12 mouse cellular contexts compared by ENCODE assay signal in the genomic region with DNA sequence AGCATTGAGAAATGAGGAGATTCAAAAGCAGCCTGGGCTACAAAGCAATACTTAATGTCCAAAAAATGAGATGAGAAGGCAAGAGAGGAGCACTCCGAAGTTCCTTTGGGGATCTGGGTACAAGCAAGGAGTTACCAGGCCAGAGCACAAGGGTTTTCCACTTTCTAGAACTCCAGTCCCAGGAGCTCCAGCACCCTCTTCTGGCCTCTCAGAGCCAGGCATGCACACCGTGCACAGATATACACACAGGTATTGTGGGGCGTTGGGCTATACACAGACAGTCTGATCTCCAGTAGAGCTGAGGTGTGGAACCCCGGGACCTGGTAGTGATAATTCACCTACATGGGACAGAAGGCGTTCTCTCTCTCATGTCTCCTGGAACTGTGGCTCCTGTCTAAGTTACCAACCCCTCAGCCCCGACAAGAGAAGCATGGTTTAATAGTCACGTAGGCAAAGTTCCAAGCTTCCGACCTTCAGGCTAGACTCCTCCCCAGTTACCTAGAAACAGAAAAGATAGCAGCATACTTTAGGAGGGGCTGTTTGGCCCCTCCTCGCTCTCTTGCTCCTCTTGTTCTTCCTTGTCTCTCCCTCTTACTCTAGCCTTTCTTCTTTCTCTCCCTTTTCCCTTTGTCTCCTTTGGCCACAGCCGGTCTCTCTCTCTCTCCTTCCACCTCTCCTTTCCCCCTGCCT. TPM values are rescaled to one million over a fixed set of nuclear protein-coding genes. Genes with fewer than 3 reads are reported as not detected.
DNase-seq lines count a peak whose midpoint lies in the region; ATAC-seq and TF ChIP-seq lines count a peak whose summit lies in the region.
"Had no signal": no experiment of that assay in that cellular context is flagged by ENCODE, and none has a peak within 500 bp of the region (broad histone marks: within the 10 kb centered on the region; RNA-seq: fewer than 3 reads in every experiment).

No protein-coding gene starts in this region.

- H3K27me3 ChIP-seq in intestine, embryonic 15.5 days (replicated peaks), result no peaks in the 10 kb centered on the region
- H3K27me3 ChIP-seq: embryonic facial prominence, embryonic 13.5 days; heart, embryonic 13.5 days had no signal

- no peak overlapping the region; the same call in 1 of the 2 replicates for H3K9ac ChIP-seq in ES-E14 (ENCODE audit: insufficient read depth, low read depth, low read length, poor library complexity, severe bottlenecking)
- H3K9ac ChIP-seq in intestine, embryonic 15.5 days, result no peak overlapping the region
- H3K9ac ChIP-seq: embryonic facial prominence, embryonic 13.5 days; heart, embryonic 13.5 days had no signal

- H3K27ac ChIP-seq in ES-E14 (ENCODE audit: insufficient read depth, low read depth, low read length, poor library complexity, severe bottlenecking), result no peak overlapping the region
- H3K27ac ChIP-seq in intestine, embryonic 15.5 days, result no peak overlapping the region
- H3K27ac ChIP-seq: embryonic facial prominence, embryonic 13.5 days; heart, embryonic 13.5 days had no signal

- no peak overlapping the region; the same call in 1 of the 2 replicates for H3K4me2 ChIP-seq in intestine, embryonic 15.5 days (replicated peaks)
- H3K4me2 ChIP-seq: embryonic facial prominence, embryonic 13.5 days; heart, embryonic 13.5 days had no signal

- peak; percentile 51 for ATAC-seq in intestine, embryonic 15.5 days

- H3K4me1 ChIP-seq in ES-E14 (ENCODE audit: control insufficient read depth in 2 of 2, insufficient read depth in 2 of 2, low read length in 2 of 2, poor library complexity in 1 of 2), result peaks cover 4 to 19% of the 10 kb centered on the region in 2 experiments; a peak in 2 of 4 replicates
- H3K4me1 ChIP-seq in intestine, embryonic 15.5 days (replicated peaks), result peaks cover 6% of the 10 kb centered on the region; the same call in 1 of the 2 replicates
- H3K4me1 ChIP-seq: embryonic facial prominence, embryonic 13.5 days had no signal

- 72% methylated on average over 10 of the region's 10 CpGs for WGBS in intestine, embryonic 15.5 days

- H3K4me3 ChIP-seq in ES-E14 (ENCODE audit: insufficient read depth in 1 of 2, low read depth in 1 of 2, low read length in 2 of 2, poor library complexity in 1 of 2, severe bottlenecking in 1 of 2), result no peak overlapping the region
- no peak overlapping the region for H3K4me3 ChIP-seq in intestine, embryonic 15.5 days (replicated peaks)
- H3K4me3 ChIP-seq: embryonic facial prominence, embryonic 13.5 days; heart, embryonic 13.5 days; myocyte had no signal

- in situ Hi-C loops in ES-E14 (cut with MboI; ENCODE audit: low sequenced_read_pairs in 2 of 2, unreplicated experiment in 2 of 2), result loop anchor here in 1 of 2 experiments (10.0 kb wide), 1 partner anchor 132 kb away; no protein-coding TSS in a partner anchor

- no peaks in the 10 kb centered on the region for H3K9me3 ChIP-seq in ES-E14 (ENCODE audit: control insufficient read depth, insufficient read depth, low read depth, low read length)
- H3K9me3 ChIP-seq in intestine, embryonic 15.5 days, result no peaks in the 10 kb centered on the region
- H3K9me3 ChIP-seq: embryonic facial prominence, embryonic 13.5 days; heart, embryonic 13.5 days had no signal

- no peaks in the 10 kb centered on the region for H3K36me3 ChIP-seq in ES-E14 (ENCODE audit: control insufficient read depth, insufficient read depth, low read length, poor library complexity, severe bottlenecking)
- no peaks in the 10 kb centered on the region for H3K36me3 ChIP-seq in intestine, embryonic 15.5 days
- H3K36me3 ChIP-seq: embryonic facial prominence, embryonic 13.5 days; heart, embryonic 13.5 days had no signal

- peak; percentile 44 for DNase-seq in kidney, adult 9 months
- no peak for DNase-seq in kidney, adult 18-20 months
- DNase-seq in A20 (ENCODE audit: low read depth, low spot score) (peak; percentile 34), ES-E14 (ENCODE audit: low read depth, low spot score) (no peak)
- DNase-seq in spleen, adult 18-20 months, result no peak
- no peak for DNase-seq in right cerebral cortex, postnatal 25 days
- DNase-seq: cerebellum, adult 11-12 months had no signal

TF ChIP-seq in ES-E14, 5 proteins besides CTCF, POLR2A, EP300 and RAD21:
- TF ChIP-seq ZNF384 (IDR thresholded peaks at IDR 0.05; ENCODE audit: low read depth, low read length) (no peak), ZC3H11A (IDR thresholded peaks at IDR 0.05; ENCODE audit: borderline replicate concordance, low read depth, low read length) (peak; percentile 53; the same call in 1 of the 2 replicates)

RNA-seq across cellular contexts. Expression of gene Chrne, which starts 4.2 kb away (rescaled TPM):
- total RNA-seq in ES-E14 (2012; rRNA removed), result 1.2 TPM in 1 of 2 replicates, not detected in the other
- not detected in 2 replicates for polyA plus RNA-seq in intestine, embryonic 15.5 days (2015; fragmentation: Nextera tagmentation; extraction: Ambion mirVana)
- polyA plus RNA-seq: embryonic facial prominence, embryonic 13.5 days; heart, embryonic 13.5 days; limb, embryonic 11.5 days had no signal

RNA-seq across cellular contexts. Expression of gene 4930544D05Rik, which starts 7.5 kb away (rescaled TPM):
- 0.45 and 0.53 TPM in 2 replicates for total RNA-seq in ES-E14 (2012; rRNA removed)
- polyA plus RNA-seq in intestine, embryonic 15.5 days (2015; fragmentation: Nextera tagmentation; extraction: Ambion mirVana), result not detected in 2 replicates
- polyA plus RNA-seq: embryonic facial prominence, embryonic 13.5 days; heart, embryonic 13.5 days; limb, embryonic 11.5 days had no signal

RNA-seq across cellular contexts. Expression of gene Gp1ba, which starts 15.7 kb away (rescaled TPM):
- total RNA-seq in ES-E14 (2012; rRNA removed), result 0.45 and 0.85 TPM in 2 replicates
- 0.21 and 0.24 TPM in 2 replicates for polyA plus RNA-seq in intestine, embryonic 15.5 days (2015; fragmentation: Nextera tagmentation; extraction: Ambion mirVana)

RNA-seq across cellular contexts. Expression of gene Rnf167, which starts 23.8 kb away (rescaled TPM):
- total RNA-seq in ES-E14 (2012; rRNA removed), result 113 and 157 TPM in 2 replicates
- 106 and 107 TPM in 2 replicates for polyA plus RNA-seq in intestine, embryonic 15.5 days (2015; fragmentation: Nextera tagmentation; extraction: Ambion mirVana)

RNA-seq across cellular contexts. Expression of gene Slc25a11, which starts 24.1 kb away (rescaled TPM):
- total RNA-seq in ES-E14 (2012; rRNA removed), result 84.5 and 97.4 TPM in 2 replicates
- 171 and 180 TPM in 2 replicates for polyA plus RNA-seq in intestine, embryonic 15.5 days (2015; fragmentation: Nextera tagmentation; extraction: Ambion mirVana)

Comparison
In these comparisons a context has a peak if more than half of its experiments do, and no peak if none do; other contexts are left out.
1. DNase-seq: peak in kidney, adult 9 months (single experiment) and A20 (single experiment); none in kidney, adult 18-20 months (single experiment), ES-E14 (single experiment), spleen, adult 18-20 months (0 of 2) and right cerebral cortex, postnatal 25 days (single experiment).